In genomic region chr12:107977534-107977933, GRCm38 (mm10) we compare ENCODE assay signal across 12 mouse cellular contexts. TPM values are rescaled to one million over a fixed set of nuclear protein-coding genes. Genes with fewer than 3 reads are reported as not detected.
DNase-seq lines count a peak whose midpoint lies in the region; ATAC-seq and TF ChIP-seq lines count a peak whose summit lies in the region.
"Had no signal": no experiment of that assay in that cellular context is flagged by ENCODE, and none has a peak within 500 bp of the region (broad histone marks: within the 10 kb centered on the region; RNA-seq: fewer than 3 reads in every experiment).

No protein-coding gene starts in this region.

- intact Hi-C loops in gastrocnemius, postnatal 36 days (cut with DNase I), result no loop called here

- ATAC-seq in heart, embryonic 11.5 days (replicated peaks; ENCODE audit: insufficient number of reproducible peaks, low FRiP score, low TSS enrichment), result no peak
- ATAC-seq in forebrain, embryonic 14.5 days, result 0 out of 2 replicates have a peak, but pooled peaks have one; percentile 25
- ATAC-seq: activated CD4-positive, CD25-positive, alpha-beta regulatory T cell, adult 4 months; intestine, embryonic 16.5 days had no signal

- H3K27ac ChIP-seq in heart, embryonic 11.5 days (ENCODE audit: low read depth, low read length), result no peak overlapping the region
- H3K27ac ChIP-seq in forebrain, embryonic 14.5 days (ENCODE audit: low read depth, low read length), result peak overlapping the region; percentile 83
- peak overlapping the region; percentile 96 for H3K27ac ChIP-seq in midbrain, embryonic 10.5 days (replicated peaks)
- H3K27ac ChIP-seq in cerebellum, adult 2 months (ENCODE audit: insufficient read depth, low read length), result no peak overlapping the region

- DNase-seq in heart, adult 9 months (ENCODE audit: low spot score in 2 of 2), result no peak
- peak; percentile 70 for DNase-seq in CD4-positive, CD25-positive, alpha-beta regulatory T cell, adult 2 months (ENCODE audit: low read depth, low spot score)
- DNase-seq in forebrain, embryonic 14.5 days (ENCODE audit: low spot score), result peak; percentile 67
- no peak for DNase-seq in midbrain, embryonic 10.5 days (ENCODE audit: low spot score)
- DNase-seq in cerebellum, adult 2 months, result no peak
- no peak for DNase-seq in gastrocnemius, postnatal 25 days
- DNase-seq in gastrocnemius, postnatal 36 days, result no peak
- DNase-seq: cerebellum, postnatal 25 days had no signal

- 10% methylated on average over 9 of the region's 9 CpGs for WGBS in heart, embryonic 11.5 days (ENCODE audit: insufficient replicate concordance)
- WGBS in forebrain, embryonic 14.5 days, result 5% methylated on average over 9 of the region's 9 CpGs
- 2% methylated on average over 9 of the region's 9 CpGs for WGBS in midbrain, embryonic 10.5 days
- WGBS in cerebellum, adult 2 months, result 82% methylated on average over 9 of the region's 9 CpGs

- peak overlapping the region; percentile 50; the same call in 1 of the 2 replicates for H3K9ac ChIP-seq in heart, embryonic 11.5 days (ENCODE audit: low read depth, low read length)
- H3K9ac ChIP-seq in forebrain, embryonic 14.5 days (ENCODE audit: low read length), result peak overlapping the region; percentile 58
- H3K9ac ChIP-seq: limb, embryonic 15.5 days had no signal

- H3K27me3 ChIP-seq in heart, embryonic 11.5 days (ENCODE audit: control insufficient read depth, insufficient read depth, low read length), result peaks cover 15% of the 10 kb centered on the region
- H3K27me3 ChIP-seq in forebrain, embryonic 14.5 days (replicated peaks; ENCODE audit: control insufficient read depth, insufficient read depth, low read length), result no peaks in the 10 kb centered on the region
- peaks cover 73% of the 10 kb centered on the region for H3K27me3 ChIP-seq in midbrain, embryonic 10.5 days (ENCODE audit: low read depth, poor library complexity, severe bottlenecking)
- peaks cover 1% of the 10 kb centered on the region; the same call in 1 of the 2 replicates for H3K27me3 ChIP-seq in cerebellum, adult 2 months (ENCODE audit: control insufficient read depth, insufficient read depth, low read length)
- H3K27me3 ChIP-seq: limb, embryonic 15.5 days had no signal

- peak overlapping the region; percentile 56 for H3K4me2 ChIP-seq in heart, embryonic 11.5 days
- H3K4me2 ChIP-seq in forebrain, embryonic 14.5 days (ENCODE audit: low read length), result peak overlapping the region; percentile 73

- H3K4me3 ChIP-seq in heart, embryonic 11.5 days (ENCODE audit: low read depth, low read length), result peak overlapping the region; percentile 19; the same call in 1 of the 2 replicates
- peak overlapping the region; percentile 13 for H3K4me3 ChIP-seq in forebrain, embryonic 14.5 days (ENCODE audit: low read depth, low read length)
- peak overlapping the region; percentile 42 for H3K4me3 ChIP-seq in midbrain, embryonic 10.5 days
- no peak overlapping the region for H3K4me3 ChIP-seq in cerebellum, adult 2 months (replicated peaks; ENCODE audit: insufficient read depth, low read depth, low read length)
- H3K4me3 ChIP-seq: limb, embryonic 15.5 days had no signal

- H3K4me1 ChIP-seq in heart, embryonic 11.5 days (ENCODE audit: control insufficient read depth, insufficient read depth, low read length), result peaks cover 51% of the 10 kb centered on the region
- peaks cover 99% of the 10 kb centered on the region for H3K4me1 ChIP-seq in forebrain, embryonic 14.5 days (ENCODE audit: control insufficient read depth, insufficient read depth, low read length)
- peaks cover 99% of the 10 kb centered on the region for H3K4me1 ChIP-seq in midbrain, embryonic 10.5 days
- H3K4me1 ChIP-seq in cerebellum, adult 2 months (ENCODE audit: control insufficient read depth, insufficient read depth, low read length), result peaks cover 6% of the 10 kb centered on the region

- TF ChIP-seq CTCF in cerebellum, adult 2 months (IDR thresholded peaks at IDR 0.05; ENCODE audit: borderline replicate concordance, insufficient read depth, low read depth, low read length), result no peak

- H3K9me3 ChIP-seq in heart, embryonic 11.5 days (replicated peaks; ENCODE audit: control insufficient read depth, low read length), result no peaks in the 10 kb centered on the region
- no peaks in the 10 kb centered on the region for H3K9me3 ChIP-seq in forebrain, embryonic 14.5 days (replicated peaks; ENCODE audit: control insufficient read depth, low read length)
- no peaks in the 10 kb centered on the region for H3K9me3 ChIP-seq in midbrain, embryonic 10.5 days (replicated peaks)
- H3K9me3 ChIP-seq: limb, embryonic 15.5 days had no signal

- no peak for TF ChIP-seq POLR2A in cerebellum, adult 2 months (IDR thresholded peaks at IDR 0.05; ENCODE audit: borderline replicate concordance, insufficient read depth, low read length)

- no peaks in the 10 kb centered on the region for H3K36me3 ChIP-seq in heart, embryonic 11.5 days (ENCODE audit: control insufficient read depth, insufficient read depth, low read length)
- H3K36me3 ChIP-seq in forebrain, embryonic 14.5 days (ENCODE audit: control insufficient read depth, insufficient read depth, low read length), result no peaks in the 10 kb centered on the region
- H3K36me3 ChIP-seq in midbrain, embryonic 10.5 days, result no peaks in the 10 kb centered on the region
- H3K36me3 ChIP-seq: limb, embryonic 15.5 days had no signal

RNA-seq across cellular contexts. Expression of gene Bcl11b, which starts 25.9 kb away (rescaled TPM):
- polyA plus RNA-seq in heart, embryonic 11.5 days (2014; fragmentation: Nextera tagmentation; extraction: Ambion mirVana), result 1.7 and 3.5 TPM in 2 replicates
- 76.7 and 86.5 TPM in 2 replicates for polyA plus RNA-seq in forebrain, embryonic 14.5 days (2014; fragmentation: Nextera tagmentation; extraction: Ambion mirVana)
- 2.5 and 3.9 TPM in 2 replicates for polyA plus RNA-seq in midbrain, embryonic 10.5 days (2016; fragmentation: Nextera tagmentation; extraction: Ambion mirVana)
- 1.9 and 2.5 TPM in 2 replicates for polyA plus RNA-seq in cerebellum, adult 2 months (2012; rRNA removed)
- total RNA-seq in gastrocnemius, postnatal 25 days (2021), result under 1 TPM in 1 of 2 experiments, not detected in 1; 0.27 TPM
- 1 to 10 TPM in 1 of 2 experiments, not detected in 1; 1.3 TPM for total RNA-seq in gastrocnemius, postnatal 36 days (2021)

Comparison
In these comparisons a context has a peak if more than half of its experiments do, and no peak if none do; other contexts are left out.
1. H3K27ac ChIP-seq: peak in forebrain, embryonic 14.5 days (single experiment) and midbrain, embryonic 10.5 days (single experiment); none in heart, embryonic 11.5 days (single experiment) and cerebellum, adult 2 months (single experiment).
2. DNase-seq: peak in CD4-positive, CD25-positive, alpha-beta regulatory T cell, adult 2 months (single experiment) and forebrain, embryonic 14.5 days (single experiment); none in heart, adult 9 months (0 of 2), midbrain, embryonic 10.5 days (single experiment), cerebellum, adult 2 months (0 of 2), gastrocnemius, postnatal 25 days (single experiment) and gastrocnemius, postnatal 36 days (0 of 2).
3. RNA of gene Bcl11b, which starts 25.9 kb away (polyA plus RNA-seq): 76.7 to 86.5 TPM in forebrain, embryonic 14.5 days; 1.9 to 2.5 TPM in cerebellum, adult 2 months, 2.5 to 3.9 TPM in midbrain, embryonic 10.5 days and 1.7 to 3.5 TPM in heart, embryonic 11.5 days; every median in the first group is over 10 times any median in the second.